Mouse (Mus musculus): ENCODE measurements around the gene Trpm5. TPM values are rescaled to one million over a fixed set of nuclear protein-coding genes. Genes with fewer than 3 reads are reported as not detected.
A peak's percentile ranks its signal among the peaks of the same experiment; 100 is the strongest.

Trpm5 gene
- polyA plus RNA-seq, 1 experiment from 2014 or later, result 0.64 TPM

DNA sequence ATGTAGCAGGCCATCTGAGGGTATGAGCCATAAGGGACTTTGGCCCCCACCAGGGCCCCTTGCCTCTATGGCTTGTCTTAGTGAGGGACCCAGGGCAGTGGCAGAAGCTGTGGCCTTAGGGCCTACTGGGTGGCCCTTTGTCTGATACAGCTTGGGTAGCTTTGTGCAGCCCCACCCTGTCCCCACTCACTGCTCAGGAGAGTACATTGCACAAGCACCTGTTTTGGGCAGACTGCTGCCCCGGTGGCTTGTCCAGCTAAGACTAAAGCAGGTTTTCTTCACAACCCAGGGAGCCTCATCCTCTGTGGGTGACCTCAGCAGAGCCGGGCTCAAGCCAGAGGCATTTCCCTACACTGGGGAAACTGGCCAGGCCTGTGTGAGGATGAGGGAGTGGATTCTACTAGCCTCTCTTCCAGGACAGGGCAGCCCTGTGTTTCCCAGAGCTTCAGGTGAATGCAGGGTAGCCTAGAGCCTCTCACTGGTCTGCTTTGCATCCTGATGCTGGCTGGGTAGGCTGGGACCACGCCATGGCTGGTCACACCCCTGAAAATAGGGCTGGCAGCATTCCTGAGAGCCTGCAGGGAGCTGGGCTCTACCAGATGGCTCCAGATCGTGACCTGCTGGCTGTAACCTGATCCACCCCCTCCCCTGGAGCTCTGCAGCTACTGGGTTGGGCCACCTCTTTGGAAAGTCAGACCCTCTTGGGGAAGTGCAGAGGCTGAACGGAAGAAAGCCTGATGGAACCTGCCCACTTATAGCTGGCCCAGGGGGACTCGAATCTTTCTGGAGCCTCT, 29.6 kb upstream of the Trpm5 start:
- DNase-seq (ENCODE audit: low spot score), result peak; percentile 60
- H3K27me3 ChIP-seq (ENCODE audit: control insufficient read depth, insufficient read depth, low read length), result no peaks in the 10 kb centered on the region
- H3K27ac ChIP-seq (ENCODE audit: low read depth, low read length), result no peak overlapping the region
- no peaks in the 10 kb centered on the region for H3K36me3 ChIP-seq (ENCODE audit: control insufficient read depth, insufficient read depth, low read length)
- no peak overlapping the region for H3K4me2 ChIP-seq (ENCODE audit: low read depth, low read length, severe bottlenecking)
- no peak overlapping the region for H3K9ac ChIP-seq (ENCODE audit: low read length)
- 0 out of 2 replicates have a peak, but pooled peaks have one; percentile 39 for ATAC-seq (replicated peaks; ENCODE audit: low FRiP score)
- H3K4me3 ChIP-seq (ENCODE audit: low read depth, low read length), result no peak overlapping the region
- WGBS, result 12% methylated on average over 6 of the region's 6 CpGs
- no peaks in the 10 kb centered on the region for H3K4me1 ChIP-seq (replicated peaks; ENCODE audit: control insufficient read depth, insufficient read depth, low read length)
- H3K9me3 ChIP-seq (ENCODE audit: control insufficient read depth, low read length), result no peaks in the 10 kb centered on the region

DNA sequence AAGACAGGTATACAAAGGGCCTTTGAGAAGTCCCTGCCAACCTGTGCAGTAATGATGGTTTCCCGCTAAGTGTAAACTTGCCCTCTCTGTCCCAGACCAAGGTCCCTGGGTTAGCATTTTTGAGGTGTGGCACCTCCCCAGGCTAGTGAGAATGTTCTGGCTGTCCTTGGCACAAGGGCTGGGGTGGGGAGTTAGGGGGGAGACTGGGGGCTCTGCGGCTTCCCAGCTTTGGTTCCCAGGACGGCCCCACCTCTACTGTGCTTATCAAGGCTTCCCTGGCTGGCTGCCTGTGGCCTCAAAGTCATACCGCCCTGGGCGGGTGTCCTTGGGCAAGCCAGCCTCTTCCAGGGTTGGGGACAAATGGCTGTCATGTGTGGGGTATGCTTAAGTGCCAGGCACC, 27.7 kb upstream of the Trpm5 start:
- ATAC-seq (replicated peaks; ENCODE audit: low FRiP score) (no peak), DNase-seq (ENCODE audit: low spot score) (no peak)
- Histone ChIP-seq H3K36me3 (ENCODE audit: control insufficient read depth, insufficient read depth, low read length) (no peaks in the 10 kb centered on the region), H3K4me1 (replicated peaks; ENCODE audit: control insufficient read depth, insufficient read depth, low read length) (no peaks in the 10 kb centered on the region), H3K9ac (ENCODE audit: low read length) (no peak overlapping the region), H3K4me3 (ENCODE audit: low read depth, low read length) (no peak overlapping the region), H3K27me3 (ENCODE audit: control insufficient read depth, insufficient read depth, low read length) (no peaks in the 10 kb centered on the region), H3K27ac (ENCODE audit: low read depth, low read length) (no peak overlapping the region), H3K4me2 (ENCODE audit: low read depth, low read length, severe bottlenecking) (no peak overlapping the region), H3K9me3 (ENCODE audit: control insufficient read depth, low read length) (no peaks in the 10 kb centered on the region)
- WGBS, result 86% methylated on average over 5 of the region's 5 CpGs

DNA sequence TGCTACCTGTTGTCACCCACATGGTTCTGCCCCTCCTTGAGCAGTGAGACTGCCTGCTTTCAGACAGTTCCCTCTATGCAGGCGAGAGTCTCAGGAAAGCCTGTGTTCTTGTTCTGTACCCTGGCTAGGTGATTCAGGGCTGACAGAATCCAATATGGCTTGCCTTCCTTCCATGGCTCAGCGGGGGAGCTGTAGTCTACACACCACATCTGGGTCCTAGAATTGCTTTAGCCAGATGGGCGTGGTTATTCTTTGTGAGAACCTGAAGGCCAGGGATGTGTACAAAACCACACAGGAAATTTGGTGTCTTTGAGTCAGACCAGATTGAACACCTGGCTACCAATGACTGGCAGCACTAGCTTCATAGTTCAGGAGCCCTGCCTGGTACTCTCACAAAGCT, 25.4 kb upstream of the Trpm5 start:
- DNase-seq (ENCODE audit: low spot score) (no peak), ATAC-seq (replicated peaks; ENCODE audit: low FRiP score) (no peak)
- WGBS, result 78% methylated on average over 3 of the region's 3 CpGs
- no peak overlapping the region for H3K4me2 ChIP-seq (ENCODE audit: low read depth, low read length, severe bottlenecking)
- H3K9ac ChIP-seq (ENCODE audit: low read length), result no peak overlapping the region
- H3K9me3 ChIP-seq (ENCODE audit: control insufficient read depth, low read length), result no peaks in the 10 kb centered on the region
- H3K4me1 ChIP-seq (replicated peaks; ENCODE audit: control insufficient read depth, insufficient read depth, low read length), result no peaks in the 10 kb centered on the region
- H3K27me3 ChIP-seq (ENCODE audit: control insufficient read depth, insufficient read depth, low read length), result no peaks in the 10 kb centered on the region
- H3K27ac ChIP-seq (ENCODE audit: low read depth, low read length), result no peak overlapping the region
- H3K4me3 ChIP-seq (ENCODE audit: low read depth, low read length), result no peak overlapping the region
- H3K36me3 ChIP-seq (ENCODE audit: control insufficient read depth, insufficient read depth, low read length), result no peaks in the 10 kb centered on the region

DNA sequence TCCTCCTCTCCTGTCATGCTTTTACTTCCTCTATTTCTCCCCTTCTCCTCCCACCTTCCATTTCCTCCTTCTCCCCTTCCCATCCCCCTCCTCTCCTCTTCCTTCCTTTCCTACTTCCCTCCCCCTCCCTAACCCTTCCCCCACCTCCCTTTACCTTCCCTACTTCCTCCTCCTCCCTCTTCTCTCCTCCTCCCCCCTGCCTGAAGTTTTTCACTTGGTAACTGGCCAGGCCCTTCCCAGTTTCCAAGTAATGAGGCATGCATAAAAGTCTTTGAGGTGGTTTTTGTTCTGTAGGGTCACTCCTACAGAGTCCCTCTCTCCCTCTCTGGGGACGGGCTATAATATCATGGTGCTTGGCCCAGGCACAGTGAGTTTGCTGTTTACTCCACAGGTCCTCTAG, 25.0 kb upstream of the Trpm5 start:
- H3K4me2 ChIP-seq (ENCODE audit: low read depth, low read length, severe bottlenecking), result no peak overlapping the region
- H3K9me3 ChIP-seq (ENCODE audit: control insufficient read depth, low read length), result no peaks in the 10 kb centered on the region
- no peak for ATAC-seq (replicated peaks; ENCODE audit: low FRiP score)
- H3K4me3 ChIP-seq (ENCODE audit: low read depth, low read length), result no peak overlapping the region
- H3K36me3 ChIP-seq (ENCODE audit: control insufficient read depth, insufficient read depth, low read length), result no peaks in the 10 kb centered on the region
- DNase-seq (ENCODE audit: low spot score), result no peak
- WGBS, result 17% methylated on average over 1 of the region's 1 CpGs
- no peaks in the 10 kb centered on the region for H3K27me3 ChIP-seq (ENCODE audit: control insufficient read depth, insufficient read depth, low read length)
- no peak overlapping the region for H3K9ac ChIP-seq (ENCODE audit: low read length)
- H3K27ac ChIP-seq (ENCODE audit: low read depth, low read length), result no peak overlapping the region
- H3K4me1 ChIP-seq (replicated peaks; ENCODE audit: control insufficient read depth, insufficient read depth, low read length), result no peaks in the 10 kb centered on the region

DNA sequence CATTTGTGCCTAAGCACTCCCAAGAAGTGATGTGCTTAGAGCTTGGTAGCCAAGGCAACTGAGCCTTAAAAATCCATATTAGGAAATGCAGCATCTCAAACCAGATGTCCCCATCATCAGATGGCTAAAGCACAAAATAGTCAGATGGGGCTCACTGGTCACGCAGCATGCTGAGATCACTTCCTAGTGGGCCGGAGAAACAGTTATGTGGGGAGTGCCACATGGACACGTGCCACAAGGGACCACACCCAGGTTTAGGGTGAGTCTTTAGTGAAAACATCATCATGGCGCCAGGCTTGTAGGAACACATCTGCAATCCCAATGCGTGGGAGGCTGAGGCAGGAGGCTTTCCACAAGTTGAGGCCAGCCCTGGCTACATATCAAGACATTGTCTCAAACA, 22.1 kb upstream of the Trpm5 start:
- Histone ChIP-seq H3K27me3 (ENCODE audit: control insufficient read depth, insufficient read depth, low read length) (no peaks in the 10 kb centered on the region), H3K9ac (ENCODE audit: low read length) (no peak overlapping the region), H3K4me1 (replicated peaks; ENCODE audit: control insufficient read depth, insufficient read depth, low read length) (no peaks in the 10 kb centered on the region), H3K27ac (ENCODE audit: low read depth, low read length) (no peak overlapping the region), H3K4me2 (ENCODE audit: low read depth, low read length, severe bottlenecking) (no peak overlapping the region), H3K36me3 (ENCODE audit: control insufficient read depth, insufficient read depth, low read length) (no peaks in the 10 kb centered on the region), H3K9me3 (ENCODE audit: control insufficient read depth, low read length) (no peaks in the 10 kb centered on the region), H3K4me3 (ENCODE audit: low read depth, low read length) (no peak overlapping the region)
- ATAC-seq (replicated peaks; ENCODE audit: low FRiP score) (no peak), DNase-seq (ENCODE audit: low spot score) (no peak)
- 87% methylated on average over 5 of the region's 5 CpGs for WGBS

DNA sequence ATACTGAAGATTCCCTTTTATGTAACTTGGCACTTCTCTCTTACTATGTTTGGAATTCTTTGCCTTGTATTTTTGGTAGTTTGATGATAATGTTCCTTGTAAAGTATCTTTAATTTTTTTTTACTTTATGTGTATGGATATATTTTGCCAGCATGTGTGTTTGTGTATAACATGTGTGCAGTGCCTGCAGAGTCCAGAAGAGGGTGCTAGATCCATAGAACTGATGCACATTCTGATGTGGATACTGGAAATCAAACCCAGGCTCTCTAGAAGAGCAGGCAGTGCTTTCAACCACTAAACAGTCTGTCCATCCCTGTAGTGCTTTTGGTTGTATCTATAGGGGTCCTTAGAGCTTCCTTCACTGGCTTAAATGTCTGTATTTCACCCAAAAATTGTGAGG, 20.3 kb upstream of the Trpm5 start:
- Histone ChIP-seq H3K36me3 (ENCODE audit: control insufficient read depth, insufficient read depth, low read length) (no peaks in the 10 kb centered on the region), H3K4me2 (ENCODE audit: low read depth, low read length, severe bottlenecking) (no peak overlapping the region), H3K9me3 (ENCODE audit: control insufficient read depth, low read length) (no peaks in the 10 kb centered on the region), H3K27me3 (ENCODE audit: control insufficient read depth, insufficient read depth, low read length) (no peaks in the 10 kb centered on the region), H3K27ac (ENCODE audit: low read depth, low read length) (no peak overlapping the region), H3K9ac (ENCODE audit: low read length) (no peak overlapping the region), H3K4me1 (replicated peaks; ENCODE audit: control insufficient read depth, insufficient read depth, low read length) (no peaks in the 10 kb centered on the region), H3K4me3 (ENCODE audit: low read depth, low read length) (no peak overlapping the region)
- DNase-seq (ENCODE audit: low spot score) (no peak), ATAC-seq (replicated peaks; ENCODE audit: low FRiP score) (no peak)

DNA sequence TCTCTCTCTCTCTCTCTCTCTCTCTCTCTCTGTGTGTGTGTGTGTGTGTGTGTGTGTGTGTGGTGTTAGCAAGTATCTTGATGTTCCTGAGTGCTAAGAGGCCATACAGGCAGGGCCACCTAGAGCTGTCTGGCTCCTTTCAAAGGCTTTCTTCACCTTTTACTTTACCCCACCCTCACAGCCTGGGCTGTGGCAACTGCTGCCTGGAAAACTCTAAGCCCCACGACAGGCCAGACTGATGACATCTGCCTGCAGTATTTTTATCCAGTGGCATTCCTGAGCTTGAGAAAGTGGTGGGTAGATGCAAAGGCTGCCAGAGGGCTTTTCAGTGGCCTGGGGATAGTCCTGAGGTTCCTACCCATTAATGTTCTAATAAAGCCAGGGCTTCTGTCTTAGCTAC, 18.0 kb upstream of the Trpm5 start:
- H3K27me3 ChIP-seq (ENCODE audit: control insufficient read depth, insufficient read depth, low read length), result peaks cover 11% of the 10 kb centered on the region
- no peak overlapping the region for H3K27ac ChIP-seq (ENCODE audit: low read depth, low read length)
- no peak overlapping the region for H3K9ac ChIP-seq (ENCODE audit: low read length)
- H3K4me2 ChIP-seq (ENCODE audit: low read depth, low read length, severe bottlenecking), result no peak overlapping the region
- H3K4me3 ChIP-seq (ENCODE audit: low read depth, low read length), result no peak overlapping the region
- no peaks in the 10 kb centered on the region for H3K36me3 ChIP-seq (ENCODE audit: control insufficient read depth, insufficient read depth, low read length)
- H3K9me3 ChIP-seq (ENCODE audit: control insufficient read depth, low read length), result no peaks in the 10 kb centered on the region
- ATAC-seq (replicated peaks; ENCODE audit: low FRiP score) (no peak), DNase-seq (ENCODE audit: low spot score) (no peak)
- WGBS, result 61% methylated on average over 1 of the region's 1 CpGs
- peaks cover under 1% of the 10 kb centered on the region for H3K4me1 ChIP-seq (replicated peaks; ENCODE audit: control insufficient read depth, insufficient read depth, low read length)

DNA sequence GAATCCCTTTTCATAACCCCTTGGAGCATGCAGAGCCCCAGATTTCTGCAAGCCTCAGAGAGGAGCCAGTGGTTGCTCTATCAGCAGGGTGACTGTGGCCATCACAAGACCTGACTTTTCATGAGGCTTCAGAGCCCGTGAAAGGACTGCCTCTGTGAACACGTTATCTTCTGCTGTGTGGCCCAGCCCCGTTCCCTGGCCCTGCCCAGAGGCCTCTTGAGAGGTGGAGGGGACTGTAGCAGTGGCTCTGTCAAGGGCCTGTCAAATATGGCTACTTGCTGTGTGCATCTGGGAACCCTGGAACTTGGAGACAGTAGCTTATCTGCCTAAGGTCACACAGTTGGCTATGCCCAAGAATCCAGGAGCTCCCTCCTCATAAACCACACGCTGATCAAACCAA, 17.3 kb upstream of the Trpm5 start:
- ATAC-seq (replicated peaks; ENCODE audit: low FRiP score) (no peak), DNase-seq (ENCODE audit: low spot score) (no peak)
- Histone ChIP-seq H3K4me3 (ENCODE audit: low read depth, low read length) (no peak overlapping the region), H3K27ac (ENCODE audit: low read depth, low read length) (no peak overlapping the region), H3K36me3 (ENCODE audit: control insufficient read depth, insufficient read depth, low read length) (no peaks in the 10 kb centered on the region), H3K27me3 (ENCODE audit: control insufficient read depth, insufficient read depth, low read length) (peaks cover 17% of the 10 kb centered on the region), H3K4me1 (replicated peaks; ENCODE audit: control insufficient read depth, insufficient read depth, low read length) (peaks cover 6% of the 10 kb centered on the region), H3K9ac (ENCODE audit: low read length) (no peak overlapping the region), H3K9me3 (ENCODE audit: control insufficient read depth, low read length) (no peaks in the 10 kb centered on the region), H3K4me2 (ENCODE audit: low read depth, low read length, severe bottlenecking) (no peak overlapping the region)
- WGBS, result 76% methylated on average over 4 of the region's 4 CpGs

DNA sequence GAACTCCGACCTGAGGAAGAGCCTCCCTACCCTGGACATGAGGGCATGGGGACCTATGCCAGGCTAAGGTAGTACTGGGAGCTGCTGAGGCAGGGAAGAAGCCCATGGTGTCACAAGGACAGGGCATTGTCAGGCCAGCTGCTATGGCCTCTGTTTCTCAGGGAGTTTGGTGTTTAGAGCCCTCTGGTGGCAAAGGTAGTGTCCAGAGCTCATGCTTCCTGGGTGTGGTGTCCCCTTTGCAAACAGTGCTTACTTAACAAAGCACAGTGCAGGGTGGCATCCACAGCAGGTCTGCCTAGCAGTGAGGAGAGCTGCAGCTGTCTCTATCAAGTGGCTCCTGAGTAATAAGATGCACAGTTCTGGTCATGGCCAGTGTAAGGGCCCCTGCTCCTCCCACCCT, 16.4 kb upstream of the Trpm5 start:
- DNase-seq (ENCODE audit: low spot score), result no peak
- H3K9me3 ChIP-seq (ENCODE audit: control insufficient read depth, low read length), result no peaks in the 10 kb centered on the region
- no peak overlapping the region for H3K4me3 ChIP-seq (ENCODE audit: low read depth, low read length)
- H3K9ac ChIP-seq (ENCODE audit: low read length), result no peak overlapping the region
- H3K4me1 ChIP-seq (replicated peaks; ENCODE audit: control insufficient read depth, insufficient read depth, low read length), result peaks cover 6% of the 10 kb centered on the region
- ATAC-seq (replicated peaks; ENCODE audit: low FRiP score), result no peak
- no peak overlapping the region for H3K4me2 ChIP-seq (ENCODE audit: low read depth, low read length, severe bottlenecking)
- H3K27ac ChIP-seq (ENCODE audit: low read depth, low read length), result no peak overlapping the region
- H3K27me3 ChIP-seq (ENCODE audit: control insufficient read depth, insufficient read depth, low read length), result peaks cover 27% of the 10 kb centered on the region
- H3K36me3 ChIP-seq (ENCODE audit: control insufficient read depth, insufficient read depth, low read length), result no peaks in the 10 kb centered on the region
- 77% methylated on average over 1 of the region's 1 CpGs for WGBS
